Mouse (Mus musculus) urinary bladder, postnatal 4 days (tissue): ENCODE data around the gene Spaca9.

Experiments
- DNase-seq, 2 experiments: peaks; one replicate each; pipeline ENCODE4 v3.0.0; 2021 to 2022; ENCODE audit warnings: low spot score in 2 of 2

Spaca9 gene

DNA sequence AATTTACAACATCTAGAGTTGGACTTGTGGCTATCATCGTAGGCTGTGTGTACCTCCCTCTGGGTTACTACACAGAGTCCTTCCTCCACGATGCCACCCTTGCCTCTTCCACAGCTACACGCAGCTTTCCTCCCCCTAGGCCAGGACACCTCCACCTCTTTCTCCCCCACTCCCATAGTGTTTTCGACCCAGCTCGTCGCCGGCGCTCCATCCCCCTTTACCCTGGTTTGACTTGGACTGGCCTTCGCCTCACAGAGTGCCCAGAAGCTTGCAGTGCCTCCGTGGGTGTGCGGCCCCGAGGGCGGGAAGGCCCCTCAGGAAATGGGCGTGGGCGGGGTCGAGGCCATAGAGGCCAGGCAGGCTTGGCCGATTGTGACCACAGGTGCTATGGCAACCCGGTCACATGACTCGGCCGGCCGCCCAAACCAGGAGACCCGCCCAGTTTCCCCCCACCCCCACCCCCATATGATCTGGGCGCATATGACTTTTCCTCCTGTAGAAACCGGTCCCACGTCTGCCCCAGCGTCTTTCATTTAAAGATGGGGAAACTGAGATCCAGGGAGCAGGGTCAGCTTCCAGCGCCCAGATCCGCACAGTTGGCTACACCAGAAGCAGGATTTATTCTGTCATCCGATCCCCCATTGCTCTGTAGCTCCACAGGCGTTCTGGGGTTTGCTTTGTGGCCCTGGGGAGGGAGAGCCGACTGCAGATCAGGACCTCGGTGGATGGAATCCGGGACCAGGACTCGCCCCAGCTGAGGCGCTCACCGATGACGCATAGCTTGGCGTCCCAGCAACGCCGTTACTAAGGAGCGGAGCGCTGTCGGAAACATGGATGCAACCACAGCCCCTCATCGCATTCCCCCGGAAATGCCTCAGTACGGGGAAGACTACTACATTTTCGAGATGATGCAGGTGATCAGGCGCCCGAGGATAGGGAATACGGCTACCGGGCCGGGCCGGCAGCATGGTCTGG is at the start of gene Spaca9, which contains the start of gene Ak8:
Gene Spaca9, minus strand, starts transcription at position 367 of the 975 bp plus-strand sequence.
Gene Ak8, plus strand, starts transcription at position 804 of the 975 bp plus-strand sequence.
- peak; percentile 75 to 83 for DNase-seq

DNA sequence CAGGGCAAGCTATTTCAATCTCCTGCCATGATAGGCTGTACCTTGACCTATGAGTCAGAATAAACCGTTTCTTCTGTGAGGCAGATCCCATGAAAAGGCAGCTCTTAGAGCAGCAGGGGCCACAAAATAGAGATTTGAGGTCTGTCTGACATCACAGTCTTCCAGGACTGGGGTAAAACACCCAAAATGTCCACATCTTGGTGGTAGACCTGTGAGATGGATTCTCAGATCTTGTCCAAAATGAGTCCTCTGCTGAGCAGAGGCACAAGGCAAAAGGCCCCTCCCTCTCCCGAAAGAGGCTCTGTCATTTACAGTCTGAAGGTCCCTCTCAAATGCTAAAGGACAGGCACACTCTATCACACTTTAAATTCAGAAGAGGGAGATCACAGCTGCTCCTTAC is 48.2 kb upstream of the Spaca9 start:
- no peak for DNase-seq

DNA sequence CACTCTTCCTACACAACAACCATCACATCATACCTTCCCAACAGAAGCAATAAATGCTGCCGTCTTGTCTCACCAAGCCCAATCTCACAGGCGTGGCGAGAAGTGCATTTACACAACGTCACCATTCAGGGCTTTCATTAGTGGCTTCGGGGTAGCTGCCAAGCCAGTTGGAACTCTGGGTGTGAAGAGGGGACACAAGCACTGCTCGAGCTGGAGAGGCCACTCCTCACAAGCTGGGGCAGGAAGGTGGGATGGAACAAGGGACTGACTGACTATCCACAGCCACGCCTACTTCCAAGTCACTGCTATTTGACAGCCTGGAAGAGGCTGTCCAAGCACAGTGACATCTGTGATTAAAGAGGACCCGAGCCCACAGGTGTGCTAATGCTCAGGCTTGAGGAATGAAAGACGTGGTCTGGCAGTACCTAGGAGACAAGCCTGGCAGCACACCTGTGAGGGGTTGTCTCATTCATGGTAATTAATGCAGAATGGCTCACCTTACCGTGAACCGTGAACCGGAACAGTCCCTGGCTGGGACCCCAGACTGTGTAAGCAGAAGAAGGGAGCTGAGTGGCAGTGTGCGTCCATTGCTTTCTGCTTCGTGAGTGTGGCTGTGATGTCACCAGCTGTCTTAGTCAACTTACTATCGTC is 47.3 kb upstream of the Spaca9 start:
- DNase-seq, result no peak

DNA sequence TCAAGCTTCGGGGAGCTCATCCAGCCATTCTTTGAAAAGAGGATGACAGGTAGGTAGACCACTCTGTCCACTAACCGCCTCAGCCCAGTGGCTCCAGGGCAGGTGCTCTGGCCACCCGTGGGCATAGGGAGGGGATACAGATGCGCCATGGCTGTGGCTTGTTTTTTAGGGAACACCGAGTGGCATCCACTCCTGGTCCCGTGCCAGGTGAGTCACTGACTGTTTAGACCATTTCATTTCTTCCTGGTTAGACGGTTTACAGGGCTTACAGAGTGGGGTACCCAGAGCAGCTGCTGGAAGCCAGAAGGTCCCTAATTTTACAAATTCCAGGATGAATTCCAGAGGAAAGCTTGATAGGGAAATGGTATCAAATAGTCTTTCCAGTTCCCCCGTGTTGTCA is 43.2 kb upstream of the Spaca9 start:
- DNase-seq, result no peak

DNA sequence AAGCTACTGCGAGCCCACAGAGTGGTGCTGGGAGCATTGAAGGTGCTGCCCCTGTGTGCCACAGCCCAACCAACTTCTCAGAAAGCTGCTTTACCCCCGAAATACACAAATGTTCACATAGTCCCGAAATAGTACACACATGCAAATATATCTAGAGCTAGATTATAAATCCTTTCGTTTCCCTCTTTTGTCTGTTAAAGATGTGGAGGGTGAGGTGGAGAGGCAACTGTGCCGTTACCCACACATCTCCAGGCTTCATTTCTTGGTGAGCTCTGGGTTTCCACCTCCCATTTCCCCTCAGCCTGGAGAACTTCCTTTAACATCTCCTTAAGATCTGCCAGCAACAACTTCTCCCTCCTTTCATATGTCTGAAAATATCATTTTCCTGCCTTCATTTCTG is 40.6 kb upstream of the Spaca9 start:
- no peak for DNase-seq

DNA sequence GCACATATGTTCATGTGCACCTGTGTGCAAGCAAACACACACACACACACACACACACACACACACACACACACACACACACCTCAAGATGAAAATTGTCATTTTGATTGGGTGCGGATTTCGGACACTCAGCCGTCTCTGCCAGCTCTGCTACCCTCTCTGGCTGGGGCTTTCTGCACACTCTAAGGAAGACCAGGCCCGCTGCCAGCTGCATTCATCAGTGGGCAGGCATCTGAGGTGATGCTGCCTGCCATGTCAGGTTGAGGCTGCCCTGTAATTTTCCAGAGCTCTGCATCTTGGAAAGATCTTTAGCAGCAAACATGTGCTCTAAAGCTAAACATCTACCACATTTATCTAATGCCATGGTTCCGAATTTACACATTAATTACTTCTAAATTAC is 37.6 kb upstream of the Spaca9 start:
- no peak for DNase-seq

DNA sequence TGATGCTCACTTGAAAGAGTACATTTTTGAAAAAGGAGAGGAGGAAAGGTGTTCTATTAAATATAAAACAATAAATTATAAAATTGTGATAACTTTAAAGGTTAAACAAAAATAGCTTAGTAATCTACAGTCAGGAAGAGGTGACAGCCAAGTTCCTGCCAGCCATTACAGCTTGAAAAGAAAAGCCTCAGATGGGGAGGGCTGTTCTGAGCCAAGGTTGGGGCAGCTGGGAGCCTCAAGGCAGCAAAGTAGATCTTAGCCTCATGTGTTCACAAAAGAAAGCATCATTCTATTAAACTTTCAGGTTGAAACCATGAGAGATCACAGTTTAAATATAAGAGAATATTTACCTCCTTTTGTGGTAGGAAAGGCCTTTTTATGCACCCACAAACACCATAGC is 31.1 kb upstream of the Spaca9 start:
- DNase-seq, result no peak

DNA sequence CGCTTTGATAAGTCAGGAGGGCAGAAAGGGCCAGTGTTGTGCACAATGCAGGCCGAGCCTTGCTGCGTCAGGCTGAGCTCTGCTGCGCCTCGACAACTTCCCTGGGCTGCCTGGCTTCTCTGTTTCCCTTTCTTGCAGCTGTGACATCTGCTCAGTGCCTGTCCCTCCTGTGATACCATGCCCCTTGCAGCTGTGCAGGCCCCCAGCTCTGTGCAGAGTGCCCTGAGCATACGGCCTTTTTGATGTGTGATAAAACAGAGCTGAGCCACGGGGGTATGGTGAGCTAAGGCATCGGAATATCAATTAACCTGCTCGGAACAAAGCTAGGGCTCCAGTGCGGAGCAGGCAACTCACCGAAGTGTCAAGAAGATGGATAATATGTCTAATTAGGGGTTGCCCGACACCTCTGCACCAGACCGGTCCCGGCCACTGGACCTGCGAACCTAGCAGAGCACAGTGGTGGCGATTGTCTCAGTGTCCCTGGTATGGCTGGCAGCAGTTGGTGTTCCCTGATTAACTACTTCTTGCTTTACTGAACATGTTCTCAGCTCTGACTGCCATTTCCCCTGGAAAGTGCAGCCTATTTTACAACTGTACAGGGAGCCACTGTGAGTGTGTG is 28.4 kb upstream of the Spaca9 start:
- DNase-seq, result no peak

DNA sequence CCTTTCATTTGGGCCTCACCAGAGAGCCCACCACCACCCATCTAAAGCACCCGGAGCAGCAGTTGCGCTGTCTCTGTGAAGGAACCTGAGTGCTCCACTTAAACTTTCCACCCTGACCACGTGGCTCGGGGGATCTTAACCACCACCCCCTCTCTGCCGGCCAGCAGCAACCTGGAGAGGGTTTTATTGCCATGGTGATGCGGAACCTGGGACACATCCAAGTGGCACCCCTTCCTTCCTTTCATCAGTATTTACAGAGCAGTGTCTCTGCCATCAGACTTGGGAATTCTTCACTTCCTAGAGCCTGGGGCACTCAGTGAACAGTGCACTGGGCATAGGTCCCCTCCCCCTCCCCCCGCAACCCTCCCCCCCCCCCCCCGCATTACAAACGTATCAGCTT is 24.4 kb upstream of the Spaca9 start:
- DNase-seq, result no peak

DNA sequence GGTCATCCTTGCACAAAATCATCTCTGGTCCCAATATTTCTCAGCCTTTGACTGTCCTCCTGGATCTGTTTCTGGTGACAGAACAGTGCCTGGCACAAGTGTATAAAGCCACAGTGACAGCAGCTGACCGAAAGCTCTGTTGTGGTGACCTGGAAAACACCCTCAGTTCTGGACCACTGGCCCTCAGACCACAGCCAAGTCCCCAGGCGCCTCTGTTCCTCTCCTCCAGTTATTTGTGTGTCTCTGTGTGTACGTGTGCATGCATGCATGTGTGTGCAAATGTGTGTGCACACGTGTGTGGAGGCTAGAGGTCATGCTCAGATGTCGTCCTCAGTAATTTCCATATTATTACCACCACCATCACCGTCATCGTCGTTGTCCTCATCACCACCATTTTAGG is 22.9 kb upstream of the Spaca9 start:
- DNase-seq, result no peak

DNA sequence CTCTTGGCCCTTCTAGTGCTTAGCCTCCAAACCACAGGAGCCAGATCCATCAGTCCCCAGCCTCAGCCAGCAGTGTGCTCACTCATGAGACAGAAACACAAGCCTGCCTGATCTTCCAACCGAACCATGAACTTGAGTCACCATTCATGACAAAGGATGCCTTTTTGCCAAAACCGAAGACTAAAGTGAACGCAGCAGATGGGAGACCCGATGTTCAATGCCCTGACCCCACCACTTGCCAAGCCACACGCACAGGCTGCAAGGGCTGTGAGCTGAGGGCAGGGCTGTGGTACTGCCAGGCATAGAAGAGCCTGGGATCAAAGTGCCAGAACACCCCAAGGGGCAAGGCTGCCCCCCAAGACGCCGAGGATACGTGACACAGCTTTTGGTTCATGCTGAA is 13.5 kb upstream of the Spaca9 start:
- no peak for DNase-seq

DNA sequence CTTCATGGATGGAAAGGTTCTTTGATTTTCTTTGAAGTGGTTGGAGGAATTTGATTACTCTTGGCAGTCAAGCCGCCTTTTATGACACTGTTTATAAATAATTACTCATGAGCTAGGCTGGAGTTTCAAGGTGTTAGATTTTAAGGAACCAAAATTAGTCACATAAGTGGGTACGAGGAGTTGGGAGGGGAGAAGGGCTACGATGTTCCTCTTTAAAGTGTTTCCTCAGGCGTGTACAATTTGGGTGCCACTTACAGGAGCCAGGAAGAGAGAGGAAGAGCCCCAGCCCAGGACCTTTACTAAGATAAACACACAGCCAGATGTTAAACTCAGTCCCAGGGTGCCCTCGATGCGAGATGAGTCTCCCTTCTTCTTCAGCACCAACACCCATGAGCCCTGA is 7.3 kb upstream of the Spaca9 start:
- DNase-seq, result no peak

DNA sequence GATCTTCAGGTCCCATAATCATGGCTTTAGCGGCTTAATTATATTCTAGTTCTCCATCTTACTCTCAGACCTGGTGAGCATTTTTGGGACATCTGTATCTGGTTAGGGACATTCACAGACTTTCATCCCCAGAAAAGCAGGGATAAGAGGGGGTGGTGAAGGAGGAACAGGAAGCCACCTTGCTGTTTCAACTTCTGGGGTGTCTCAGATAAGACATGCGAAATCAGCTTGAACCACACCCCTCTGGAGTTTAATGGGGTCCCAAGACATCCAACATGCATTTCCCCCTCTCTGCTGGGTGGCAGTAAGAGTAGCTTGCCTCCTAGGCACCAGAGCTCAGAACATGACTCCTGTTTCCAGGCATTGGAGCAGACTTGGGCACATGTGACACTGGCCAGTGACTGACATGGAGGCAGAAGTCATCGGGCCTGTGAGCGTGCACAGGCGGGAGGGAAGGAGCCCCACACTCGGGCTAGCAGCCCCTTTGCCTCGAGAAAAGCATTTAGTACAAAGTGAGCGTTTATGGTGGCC is 6.6 kb upstream of the Spaca9 start:
- no peak for DNase-seq

DNA sequence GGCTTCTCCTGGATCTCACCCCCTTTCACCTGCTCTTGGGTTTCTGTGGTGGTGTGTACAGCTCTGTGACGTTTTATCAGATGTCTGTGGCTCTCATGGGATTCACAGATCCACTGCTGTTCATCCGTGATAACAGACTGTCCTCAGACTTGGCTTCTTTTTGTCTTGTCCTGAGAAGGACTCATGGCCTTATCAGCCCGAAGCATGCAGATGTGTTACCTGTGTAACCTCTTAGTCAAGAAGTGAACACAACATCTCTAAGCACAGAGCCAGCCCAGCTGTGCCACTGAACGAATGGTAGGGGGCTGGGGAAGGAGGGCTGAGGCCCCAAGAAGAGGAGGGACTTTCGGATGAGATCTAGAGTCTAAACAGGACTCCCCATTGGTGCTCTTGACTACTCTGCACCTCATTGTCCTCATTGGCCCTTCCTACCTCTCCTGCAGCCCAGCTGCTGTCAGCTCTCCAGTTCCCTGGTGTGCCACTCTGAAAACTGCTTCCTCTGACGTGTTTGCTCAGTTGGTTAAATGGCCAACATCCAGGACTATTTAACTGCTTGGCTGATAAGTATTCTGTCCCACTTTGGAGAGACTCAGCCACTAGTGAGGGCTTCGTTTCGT is 2.2 kb upstream of the Spaca9 start:
- DNase-seq, result no peak

DNA sequence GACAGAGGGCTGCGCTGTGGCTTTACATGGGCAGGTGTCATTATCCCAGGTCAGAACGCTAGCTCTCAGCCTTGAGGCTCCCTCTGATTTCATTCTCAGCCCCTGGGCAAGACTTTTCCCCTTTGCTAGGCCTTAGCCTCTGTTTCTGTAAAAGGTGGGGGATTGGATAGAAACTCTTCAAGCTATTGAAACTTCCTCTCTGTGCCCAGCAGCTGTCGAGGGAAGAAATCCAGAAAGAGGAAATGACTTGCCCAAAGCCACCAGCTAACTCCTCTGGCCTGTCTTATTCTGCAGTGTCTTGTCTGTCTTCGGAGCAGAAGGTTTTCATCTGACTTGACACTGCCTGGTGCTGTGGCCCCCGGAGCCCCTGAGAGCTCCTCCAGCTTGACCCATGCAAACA is 961 bp downstream of the Spaca9 start:
- DNase-seq, result no peak

DNA sequence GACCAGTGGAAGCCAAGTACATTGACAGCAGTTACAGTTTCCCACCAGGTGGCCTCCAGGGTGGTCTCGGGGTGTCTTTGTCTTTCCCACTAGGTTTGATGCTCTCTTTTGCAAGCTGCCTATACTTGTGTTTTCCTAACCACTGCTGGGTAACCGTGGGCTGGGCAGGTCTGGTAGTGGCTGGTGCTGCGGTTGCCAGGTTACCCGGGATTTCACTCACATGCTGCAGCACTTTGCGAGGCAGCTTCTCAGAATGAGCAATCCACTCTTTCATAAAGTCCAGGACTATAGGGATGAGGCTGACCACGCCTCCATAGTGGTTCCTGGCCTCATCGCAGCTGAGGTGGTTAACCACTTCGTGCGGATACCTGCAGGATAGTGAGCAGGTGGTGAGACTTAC is 6.8 kb downstream of the Spaca9 start:
- no peak for DNase-seq

DNA sequence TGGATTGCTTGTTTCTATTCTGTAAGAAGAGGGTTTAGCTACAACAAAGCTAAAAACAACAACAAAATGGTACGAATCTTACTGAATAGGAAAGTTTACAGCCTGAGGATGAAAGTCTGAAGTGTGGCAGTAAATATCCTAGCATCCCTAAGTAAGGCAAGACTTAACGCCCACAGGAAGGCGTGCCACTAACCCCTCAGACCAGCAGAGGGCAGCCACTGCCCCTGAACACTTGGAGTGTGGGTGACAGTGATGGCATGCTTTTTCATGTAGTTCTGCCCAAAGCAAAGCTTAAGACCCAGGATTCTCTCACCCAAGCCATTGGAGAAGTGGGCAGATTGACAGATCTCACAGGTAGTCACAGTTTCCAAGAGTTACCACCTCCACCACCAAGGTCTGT is 11.1 kb downstream of the Spaca9 start:
- DNase-seq, result no peak

DNA sequence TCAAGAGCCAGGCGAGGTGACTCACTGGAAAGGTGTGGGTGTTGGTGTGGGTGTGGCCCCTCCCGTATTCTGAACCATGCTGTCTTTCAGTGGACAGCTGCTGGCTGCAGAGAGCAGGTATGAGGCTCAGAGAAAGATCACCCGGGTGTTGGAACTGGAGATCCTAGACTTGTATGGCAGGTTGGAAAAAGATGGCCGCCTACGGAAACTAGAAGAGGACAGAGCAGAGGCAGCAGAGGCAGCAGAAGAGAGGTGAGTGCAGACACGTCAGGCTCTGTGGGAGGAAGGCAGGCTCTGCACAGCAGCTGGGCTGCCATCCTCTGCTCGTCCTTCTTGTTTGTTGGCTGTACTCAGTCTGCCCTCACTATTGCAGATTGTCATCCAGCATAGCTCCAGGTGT is 13.6 kb downstream of the Spaca9 start:
- DNase-seq, result no peak

DNA sequence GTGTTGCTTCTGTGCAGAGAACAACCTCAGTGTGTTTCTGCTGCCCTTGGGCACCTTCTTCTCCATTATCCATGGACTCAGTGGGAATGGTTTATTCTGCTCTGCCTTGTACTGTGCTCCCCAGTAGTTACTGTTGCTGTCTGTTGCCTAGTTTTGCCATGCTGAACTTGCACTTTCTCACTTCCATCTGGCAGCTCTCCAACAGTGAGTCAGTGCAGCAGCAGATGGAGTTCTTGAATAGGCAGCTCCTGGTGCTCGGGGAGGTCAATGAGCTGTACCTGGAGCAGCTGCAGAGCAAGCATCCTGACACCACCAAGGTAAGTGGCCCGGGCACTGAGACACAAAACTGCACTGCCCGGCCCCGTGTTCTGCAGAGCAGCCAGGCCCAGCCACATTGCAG is 17.8 kb downstream of the Spaca9 start:
- DNase-seq, result no peak

DNA sequence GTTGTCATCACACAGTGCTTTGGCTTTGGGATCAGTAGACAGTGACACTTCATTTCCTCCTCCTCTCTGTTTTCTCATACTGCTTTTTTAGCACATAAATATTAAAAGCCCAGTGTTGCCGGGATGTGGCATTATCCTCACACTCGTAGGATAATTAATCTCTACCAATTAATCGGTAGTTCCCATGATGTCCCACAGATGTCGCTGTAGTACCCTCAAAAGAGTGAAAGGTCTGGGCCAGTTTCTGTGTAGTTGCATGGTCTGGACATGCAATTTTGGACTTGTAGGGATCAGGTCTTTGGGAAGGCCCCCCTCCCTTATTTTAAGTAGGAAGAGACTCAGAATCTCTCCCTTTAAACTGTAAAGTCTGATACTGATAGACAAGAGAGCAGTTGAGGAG is 18.8 kb downstream of the Spaca9 start:
- DNase-seq, result no peak

DNA sequence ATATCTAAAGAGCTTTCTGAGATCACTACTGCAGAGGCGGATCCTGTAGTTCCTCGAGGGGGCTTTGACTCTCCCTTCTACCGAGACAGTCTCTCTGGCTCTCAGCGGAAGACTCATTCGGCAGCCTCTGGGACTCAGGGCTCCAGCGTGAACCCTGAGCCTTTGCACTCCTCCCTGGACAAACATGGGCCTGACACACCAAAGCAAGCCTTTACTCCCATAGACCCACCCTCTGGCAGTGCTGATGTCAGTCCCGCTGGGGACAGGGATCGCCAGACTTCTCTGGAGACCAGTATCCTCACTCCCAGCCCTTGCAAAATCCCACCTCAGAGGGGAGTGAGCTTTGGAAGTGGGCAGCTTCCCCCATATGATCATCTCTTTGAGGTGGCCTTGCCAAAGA is 23.5 kb downstream of the Spaca9 start:
- no peak for DNase-seq

DNA sequence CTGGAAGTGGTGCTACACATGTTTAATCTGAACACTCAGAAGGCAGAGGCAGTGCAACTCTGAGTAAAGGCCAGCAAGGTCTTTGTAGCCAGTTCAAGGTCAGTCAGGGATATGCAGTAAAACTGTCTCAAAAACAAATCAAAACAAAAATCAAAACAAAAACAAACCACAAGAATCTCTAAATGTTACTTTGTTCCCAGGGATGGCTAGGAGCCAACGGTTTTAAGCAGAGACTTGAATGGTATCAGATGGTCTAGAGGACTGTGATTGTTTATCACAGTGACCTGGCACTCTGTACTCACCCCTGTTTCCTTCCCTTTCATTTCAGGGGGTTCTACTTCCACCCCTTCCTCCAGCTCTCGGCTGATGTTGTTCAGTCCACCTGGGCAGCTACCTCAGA is 28.1 kb downstream of the Spaca9 start:
- DNase-seq, result no peak
